Mouse (Mus musculus) MEL-GATA-1-ER (cell line): ENCODE measurements at regions not wholly inside any gene's neighbourhood (a gene's known extent, or its start where the extent isn't known, plus 50 kb on each side); places are given as distances from the start of the nearest gene placed in this dataset.
A peak's percentile ranks its signal among the peaks of the same experiment; 100 is the strongest.
"Not testable (repeated sequence)": the region's sequence is repeated elsewhere in the genome, so short reads cannot be mapped to it uniquely, and the experiment has no call there.

Source experiments
- DNase-seq: peaks from one replicate; pipeline ENCODE4 v3.0.0-alpha.2; 2012; ENCODE audit warnings: low read depth; ENCODE audit errors: extremely low read depth

DNA sequence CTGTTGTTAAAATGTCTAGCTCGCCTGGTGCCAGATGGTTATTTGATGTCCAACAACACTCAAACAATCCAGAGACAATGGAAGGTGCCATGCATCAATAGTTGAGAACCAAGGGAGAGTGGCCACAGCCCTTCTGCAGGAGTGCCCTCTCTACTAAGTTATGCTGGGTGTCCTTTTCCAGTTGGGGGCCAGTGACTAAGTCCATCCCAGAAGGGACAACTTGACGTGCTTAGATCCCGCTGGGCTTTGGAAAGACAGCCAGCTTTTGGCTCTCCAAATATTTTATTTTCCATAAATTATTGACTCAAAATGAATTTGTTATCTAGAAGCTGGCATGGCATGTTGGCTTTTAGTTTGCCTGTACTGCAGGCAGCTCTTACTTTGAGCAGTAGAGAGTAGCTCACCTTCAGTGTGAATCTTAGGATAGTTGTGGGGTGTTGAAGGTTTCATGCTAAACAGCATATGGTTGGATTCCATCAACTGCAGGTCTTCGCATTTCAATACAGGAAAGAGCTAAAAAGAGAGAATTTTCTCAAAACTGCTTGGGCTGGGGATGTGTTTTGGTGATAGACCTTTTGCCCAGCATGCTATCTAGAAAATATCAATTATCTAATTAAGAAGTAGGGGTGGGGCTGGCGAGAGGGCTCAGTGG, 120.8 kb upstream of the Cpsf6 start:
- no peak for DNase-seq

DNA sequence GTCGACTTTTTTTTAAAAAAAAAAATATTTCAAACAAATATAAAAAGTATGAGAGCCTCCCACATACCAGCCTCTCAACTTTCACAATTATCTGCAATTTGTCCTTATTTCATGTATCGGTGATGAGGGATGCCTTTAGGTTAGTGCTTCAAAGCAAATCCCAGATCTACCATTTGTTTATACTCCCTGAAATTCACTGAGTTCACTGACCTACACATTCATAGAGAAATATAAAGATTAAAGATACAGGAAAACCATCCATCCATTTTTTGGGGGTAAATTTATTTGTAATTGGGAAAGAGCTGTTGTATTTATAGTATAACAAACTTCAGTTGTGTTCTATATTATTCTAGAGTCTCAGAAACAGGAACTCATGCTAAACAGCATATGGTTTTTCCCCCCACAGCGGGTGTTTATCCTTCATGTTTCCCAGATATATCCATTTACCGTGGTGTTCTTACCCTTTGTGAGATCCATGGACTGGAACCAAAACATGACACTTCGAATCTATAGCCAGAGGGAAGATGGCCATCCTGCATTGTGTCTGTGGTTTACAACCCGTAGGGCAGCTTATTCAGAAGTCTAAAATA, 120.1 kb upstream of the Cpsf6 start:
- no peak for DNase-seq

DNA sequence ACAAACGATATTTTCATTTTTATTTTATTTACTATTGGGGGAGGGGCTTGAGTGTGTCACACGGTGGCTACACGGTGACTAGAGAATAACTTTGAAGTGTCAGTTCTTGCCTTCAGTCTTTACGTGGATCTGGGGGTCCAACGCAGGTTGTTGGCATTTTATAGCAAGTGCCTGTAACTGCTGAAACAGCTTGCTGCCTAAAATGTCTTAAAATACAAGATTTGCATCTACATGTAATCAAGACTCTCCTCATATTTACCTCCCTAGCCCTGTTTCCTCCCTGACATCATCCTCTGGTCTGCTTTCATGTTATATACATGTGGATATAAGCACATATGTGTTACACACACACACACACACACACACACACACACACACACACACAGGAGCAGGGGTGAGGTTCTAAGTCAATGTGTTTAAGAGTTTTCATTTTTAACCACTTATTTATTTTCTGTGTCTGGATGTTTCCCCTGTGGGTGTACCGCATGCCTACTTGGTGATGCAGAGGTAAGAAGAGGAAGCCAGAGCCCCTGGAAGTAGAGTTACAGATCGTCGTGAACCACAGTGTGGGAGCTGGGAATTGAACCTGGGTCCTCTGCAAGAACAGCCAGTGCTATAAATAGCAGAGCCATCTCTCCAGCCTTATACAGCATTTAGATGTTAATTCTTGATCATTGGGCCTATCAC, 119.5 kb upstream of the Cpsf6 start:
- no peak for DNase-seq

DNA sequence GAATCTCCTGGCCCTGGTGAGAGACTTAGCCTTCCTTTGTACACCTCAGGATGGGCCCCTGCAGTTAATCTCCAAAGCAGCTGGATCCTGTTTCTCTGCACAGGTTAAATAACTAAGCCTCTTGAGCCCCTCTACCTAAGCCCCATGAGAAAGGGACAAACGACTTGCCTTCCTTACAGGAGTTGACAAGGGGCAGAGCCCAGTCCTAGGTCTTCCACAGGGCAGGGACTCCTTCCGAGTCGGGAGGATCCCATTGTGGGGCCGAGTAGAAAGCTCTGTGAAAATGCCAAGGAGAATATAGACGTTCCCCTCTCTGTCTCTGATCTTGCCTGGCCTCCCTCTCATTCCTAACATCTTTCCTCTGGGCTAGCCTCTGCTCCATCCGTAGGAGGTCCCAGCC, 118.7 kb upstream of the Cpsf6 start:
- no peak for DNase-seq

DNA sequence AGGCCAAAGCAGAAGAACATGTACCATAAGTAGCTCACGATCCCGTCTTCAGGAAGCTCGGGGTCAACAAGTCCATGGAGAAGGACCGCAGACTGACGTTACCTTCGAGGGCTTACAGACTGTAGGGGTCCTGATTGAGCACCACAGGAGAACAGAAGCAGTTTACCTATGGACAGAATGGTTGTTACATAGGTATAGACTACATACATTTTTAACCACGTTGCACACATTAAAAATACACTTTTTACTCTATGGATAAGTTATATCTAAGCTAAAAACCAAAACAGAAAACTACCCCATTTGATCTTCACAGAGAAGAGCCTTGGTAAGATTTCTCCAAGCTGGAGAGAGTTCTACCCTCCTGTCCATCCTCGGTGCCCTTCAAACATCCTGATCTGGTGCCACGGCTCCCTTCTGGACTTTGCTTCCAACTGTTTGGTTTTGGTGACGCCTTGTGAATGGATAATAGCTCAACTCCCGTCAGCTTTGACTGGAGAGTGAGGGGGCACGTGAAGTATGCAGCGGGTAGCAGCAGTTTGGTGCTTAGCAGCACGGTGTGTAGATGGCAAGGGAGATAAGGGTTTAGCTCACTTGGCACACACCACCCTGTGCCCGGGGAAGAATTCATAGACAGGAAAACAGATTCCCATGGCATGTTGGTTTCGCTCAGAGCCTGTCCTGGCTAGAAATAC, 117.9 kb upstream of the Cpsf6 start:
- DNase-seq: no peak

DNA sequence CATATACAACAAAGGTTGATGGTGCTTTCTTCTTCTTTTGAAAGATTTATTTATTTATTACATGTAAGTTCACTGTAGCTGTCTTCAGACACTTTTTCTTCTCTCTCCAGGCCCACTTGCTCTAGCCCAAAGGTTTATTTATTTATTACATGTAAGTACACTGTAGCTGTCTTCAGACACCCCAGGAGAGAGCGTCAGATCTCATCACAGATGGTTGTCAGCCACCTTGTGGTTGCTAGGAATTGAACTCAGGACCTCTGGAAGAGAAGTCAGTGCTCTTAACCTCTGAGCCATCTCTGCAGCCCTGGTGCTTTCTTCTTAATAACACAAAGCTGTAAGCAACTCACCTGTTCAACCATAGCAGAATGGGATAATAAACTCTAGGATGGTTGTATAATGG, 117.3 kb upstream of the Cpsf6 start:
- DNase-seq: not testable (repeated sequence)

DNA sequence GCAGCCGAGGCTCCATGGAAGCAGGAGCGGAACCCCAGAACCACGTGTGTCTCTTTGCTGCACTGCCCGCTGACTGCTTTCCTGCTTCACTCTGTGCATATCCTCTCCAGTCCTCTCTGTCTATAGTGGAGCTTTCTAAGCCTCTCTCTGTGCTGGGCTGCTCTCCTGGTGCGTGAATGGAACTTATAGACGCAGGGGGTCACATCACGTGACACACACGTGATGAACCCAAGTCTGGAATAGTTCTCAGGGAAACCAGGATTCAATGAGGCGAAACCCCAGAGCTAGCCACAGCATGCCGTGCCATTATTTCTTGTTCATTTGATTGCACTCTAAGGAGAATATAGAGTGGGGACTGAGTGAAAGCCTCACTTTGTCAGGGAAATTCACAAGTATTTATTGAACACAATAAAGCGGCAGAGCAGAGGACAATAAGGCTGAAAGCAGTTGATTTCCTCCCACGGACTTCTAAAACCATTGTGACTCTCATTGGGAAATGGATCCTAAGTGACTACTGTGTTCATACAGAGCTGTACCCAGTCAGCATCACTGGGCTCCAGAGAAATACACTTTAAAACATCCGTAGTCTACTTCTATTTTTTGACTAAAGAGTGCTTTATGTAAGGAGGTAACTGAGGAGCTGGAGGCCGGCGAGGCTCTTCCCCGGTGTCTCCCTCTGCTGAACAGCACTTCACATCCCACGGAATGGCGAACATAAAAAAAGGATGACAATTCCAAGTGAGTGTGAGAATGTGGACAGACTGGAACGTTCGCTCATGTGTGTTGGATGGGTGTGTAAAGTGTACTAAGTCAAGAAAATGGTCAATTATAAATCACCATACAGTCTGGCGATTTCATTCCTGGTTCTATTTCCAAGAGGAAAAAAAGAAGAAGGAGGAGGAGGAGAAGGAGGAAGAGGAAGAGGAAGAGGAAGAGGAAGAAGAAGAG, 116.5 kb upstream of the Cpsf6 start:
- no peak for DNase-seq

DNA sequence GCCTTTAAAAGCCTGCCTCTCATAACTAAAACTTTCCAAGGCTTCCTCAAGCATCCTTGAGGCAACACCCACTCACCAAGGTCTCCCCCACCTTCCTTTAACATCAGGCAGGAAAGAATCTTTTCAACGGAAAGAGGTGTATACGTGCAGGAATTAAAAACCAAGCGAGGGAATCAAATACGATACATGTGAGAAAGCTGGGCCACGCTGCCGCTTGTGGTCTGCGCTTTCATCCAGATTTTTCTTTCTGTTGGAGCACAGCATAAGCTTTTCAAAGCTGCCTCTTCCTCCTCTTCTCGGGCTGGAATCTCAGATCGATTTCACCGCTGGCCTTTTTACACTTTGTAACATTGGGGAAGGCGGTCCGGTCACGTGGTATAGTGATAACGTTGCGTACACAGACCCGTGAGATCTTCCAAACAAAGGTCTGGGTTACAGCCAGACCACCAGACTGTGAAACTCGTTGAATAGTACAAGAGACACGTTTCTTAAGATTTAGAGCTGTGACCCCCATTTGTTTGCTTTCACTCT, 114.4 kb upstream of the Cpsf6 start:
- DNase-seq: peak; percentile 8

DNA sequence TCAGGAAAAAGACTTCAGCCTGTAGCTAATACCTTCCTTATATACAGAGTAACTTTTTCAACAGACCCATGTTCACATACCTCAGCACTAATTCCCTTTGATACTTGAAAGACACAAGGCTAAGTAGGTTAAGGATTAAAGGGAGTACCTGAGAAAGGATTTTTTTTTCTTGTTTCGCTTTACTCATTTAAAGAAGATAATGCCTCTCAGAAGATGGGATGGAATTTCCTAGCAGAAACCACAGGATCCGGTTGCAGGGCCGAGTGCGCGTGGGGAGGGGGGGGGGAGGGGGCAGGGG, 114.0 kb upstream of the Cpsf6 start:
- no peak for DNase-seq

DNA sequence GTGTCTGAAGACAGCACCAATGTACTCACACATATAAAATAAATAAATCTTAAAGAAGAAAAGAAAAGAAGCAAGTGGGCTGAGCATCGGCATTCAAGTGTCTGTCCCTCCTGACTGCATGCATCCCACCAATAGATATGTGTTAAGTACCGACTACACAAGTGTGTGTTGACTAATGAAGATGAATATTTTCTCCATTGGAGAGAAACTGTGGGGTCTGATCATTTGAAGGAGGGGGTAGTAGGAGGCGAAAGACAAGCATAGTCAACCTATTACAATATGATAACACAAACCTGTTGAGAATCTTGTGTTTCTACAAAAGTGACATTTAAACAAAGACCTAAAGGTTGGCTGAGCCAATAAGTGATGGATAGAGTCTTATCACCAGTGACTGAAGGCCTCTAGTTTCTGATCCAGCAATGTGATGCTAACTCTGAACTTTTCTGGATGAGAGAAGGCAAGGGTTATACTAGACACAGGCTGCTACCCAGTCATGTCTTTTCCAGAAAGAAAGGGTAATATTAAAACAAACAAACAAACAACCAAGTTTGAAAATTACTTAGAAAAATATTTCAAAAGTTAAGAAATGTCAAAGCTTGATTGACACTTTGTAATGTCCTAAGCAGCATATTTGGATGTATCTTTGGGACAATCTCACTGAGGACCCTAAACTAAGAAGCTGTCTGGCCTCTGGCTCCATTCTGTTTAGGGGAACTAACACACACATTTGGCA, 113.4 kb upstream of the Cpsf6 start:
- no peak for DNase-seq

DNA sequence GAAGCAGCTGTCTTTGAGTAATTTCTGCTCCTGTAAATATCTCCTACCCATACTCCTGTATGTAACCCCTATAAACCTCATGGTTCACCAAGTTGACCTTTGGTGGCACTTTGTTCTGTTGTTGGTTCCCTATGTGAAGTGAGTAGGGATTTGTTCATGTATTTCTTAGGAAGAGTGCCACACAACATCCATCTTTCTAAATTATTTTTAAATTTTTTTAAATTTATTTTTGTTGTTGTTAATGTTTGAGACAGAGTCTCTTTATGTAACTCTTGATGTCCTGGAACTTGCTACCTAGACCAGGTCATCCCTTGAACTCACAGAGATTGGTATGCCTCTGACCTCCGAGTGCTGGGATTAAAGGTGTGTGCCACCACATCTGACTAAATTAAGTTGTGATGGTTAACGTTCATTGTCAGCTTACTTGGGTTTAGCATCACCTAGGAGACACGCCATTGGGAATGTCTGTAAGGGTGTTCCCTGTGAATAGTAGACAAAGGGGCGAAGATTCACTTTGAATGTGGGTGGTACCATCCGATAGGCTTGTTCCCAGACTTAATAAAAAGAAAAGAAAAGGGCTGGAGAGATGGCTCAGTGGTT, 112.7 kb upstream of the Cpsf6 start:
- DNase-seq: no peak

DNA sequence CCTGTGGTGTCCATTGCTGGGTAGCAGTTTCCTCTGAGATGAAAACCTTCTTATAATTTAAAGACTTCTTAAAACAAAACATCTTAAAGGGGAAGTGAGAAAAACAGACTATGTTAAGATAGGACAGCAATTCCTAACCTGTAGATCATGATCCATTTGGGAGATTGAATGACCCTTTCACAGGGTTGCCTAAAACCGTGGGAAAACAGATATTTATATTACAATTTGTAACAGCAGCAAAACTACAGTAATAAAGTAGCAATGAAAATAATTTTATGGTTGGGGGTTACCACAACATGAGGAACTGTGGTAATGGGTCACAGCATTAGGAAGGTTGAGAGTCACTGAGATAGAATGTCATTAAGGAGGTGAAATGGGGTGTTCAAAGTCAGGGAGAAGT, 111.9 kb upstream of the Cpsf6 start:
- DNase-seq: no peak

DNA sequence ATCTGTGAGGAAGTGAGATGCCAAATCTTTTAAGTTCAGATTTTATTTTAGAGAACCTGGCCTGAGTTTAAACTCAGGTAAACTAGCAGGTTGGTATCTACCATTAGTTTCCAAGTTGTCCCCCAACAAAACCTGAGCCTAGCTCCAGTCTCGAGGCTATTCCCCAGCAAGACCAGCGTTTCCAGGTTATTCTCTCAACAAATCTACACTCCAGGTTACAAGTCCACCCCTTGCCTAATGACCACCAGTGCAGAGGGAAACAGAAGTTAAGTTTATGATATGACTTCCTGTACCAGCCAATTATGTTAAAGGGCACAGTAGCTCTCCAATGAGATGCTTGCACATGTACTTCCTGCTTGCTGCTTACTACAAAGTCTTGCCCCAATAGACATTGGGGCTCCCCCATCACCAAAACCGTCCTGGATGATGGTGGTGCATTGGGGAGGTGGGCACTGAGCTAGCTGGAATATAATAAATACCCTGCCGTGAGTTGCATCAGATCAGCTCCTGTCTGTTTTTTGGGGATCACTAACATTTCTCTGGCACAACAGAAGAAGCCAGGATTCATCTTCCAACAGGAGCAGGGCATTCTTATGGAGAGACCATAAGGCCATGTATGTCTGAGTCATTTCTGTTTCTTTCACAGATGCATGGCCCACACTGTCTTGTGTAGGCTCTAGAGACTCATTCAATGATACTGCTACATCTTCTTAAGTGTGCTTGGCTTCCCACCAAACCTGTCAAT, 111.2 kb upstream of the Cpsf6 start:
- DNase-seq: no peak

DNA sequence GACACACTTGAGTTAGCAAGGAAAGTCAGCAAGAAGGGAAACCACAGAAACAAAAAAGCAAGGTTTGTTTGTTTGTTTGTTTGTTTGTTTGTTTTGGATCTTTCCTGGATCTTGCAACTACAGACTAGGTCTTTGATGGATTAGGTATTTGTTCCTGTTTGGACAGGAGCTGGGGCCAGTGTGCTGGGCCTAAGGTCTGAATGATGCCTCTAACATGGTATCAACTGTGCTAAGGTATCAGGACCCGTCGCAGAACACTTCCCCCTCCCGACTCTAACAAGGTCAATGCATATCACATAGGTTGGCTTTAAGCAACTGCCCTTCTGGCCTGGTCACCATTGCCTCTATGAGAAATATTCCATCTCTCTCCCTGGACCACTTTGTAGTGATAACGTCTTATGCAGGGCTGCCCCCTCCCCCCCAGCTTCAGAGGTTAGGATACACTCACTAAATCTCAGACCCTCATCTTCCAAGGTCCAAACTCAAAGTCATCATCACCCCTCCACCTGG, 103.3 kb upstream of the Cpsf6 start:
- DNase-seq: no peak

DNA sequence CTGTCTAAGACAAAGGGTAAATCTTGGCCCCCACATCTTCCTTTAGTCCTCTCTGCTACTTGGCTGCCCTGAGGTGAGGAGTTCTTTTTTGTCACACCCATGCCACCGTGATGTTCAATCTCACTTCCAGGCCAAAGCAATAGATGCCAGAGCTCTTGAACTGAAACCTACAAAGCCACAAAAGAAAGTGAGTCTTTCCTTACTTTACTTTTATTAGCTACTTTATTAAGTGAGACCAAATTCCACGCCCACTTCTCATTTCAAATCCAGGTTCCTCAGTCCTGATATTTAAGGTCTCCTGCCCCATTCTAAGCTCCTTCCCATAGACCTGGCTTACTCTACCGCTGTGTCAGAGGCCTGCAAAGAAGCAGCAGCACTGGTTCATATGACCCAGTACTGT, 102.5 kb upstream of the Cpsf6 start:
- no peak for DNase-seq

DNA sequence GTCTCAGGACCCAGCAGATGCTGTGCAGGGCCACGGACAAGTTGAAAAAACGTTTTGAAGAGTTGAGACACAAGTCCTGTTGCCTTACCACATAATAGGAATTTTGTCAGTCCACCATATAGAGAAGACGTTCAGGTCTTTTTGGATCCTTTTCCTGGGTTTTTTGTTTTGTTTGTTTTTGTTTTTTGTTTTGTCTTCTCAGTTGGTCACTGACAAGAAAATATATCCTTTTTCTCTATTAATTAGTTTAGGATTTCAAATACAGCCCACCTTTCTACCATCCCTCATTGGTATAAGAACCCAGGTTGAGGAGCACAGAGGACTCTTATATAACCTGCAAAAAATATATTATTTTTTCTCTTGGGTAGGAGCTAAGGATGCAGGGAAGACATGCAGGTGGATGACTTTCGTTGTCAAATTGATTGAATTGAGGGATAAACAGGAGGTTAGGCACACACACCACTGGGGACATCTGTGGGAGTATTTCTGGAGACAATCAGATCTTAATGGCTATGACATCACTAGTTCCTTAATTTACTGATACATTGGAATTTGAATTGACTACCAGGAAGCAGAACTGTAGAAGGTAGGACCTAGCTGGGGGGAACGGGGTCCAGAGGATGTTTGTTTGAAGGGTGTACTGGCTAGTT, 101.7 kb upstream of the Cpsf6 start:
- DNase-seq: no peak

DNA sequence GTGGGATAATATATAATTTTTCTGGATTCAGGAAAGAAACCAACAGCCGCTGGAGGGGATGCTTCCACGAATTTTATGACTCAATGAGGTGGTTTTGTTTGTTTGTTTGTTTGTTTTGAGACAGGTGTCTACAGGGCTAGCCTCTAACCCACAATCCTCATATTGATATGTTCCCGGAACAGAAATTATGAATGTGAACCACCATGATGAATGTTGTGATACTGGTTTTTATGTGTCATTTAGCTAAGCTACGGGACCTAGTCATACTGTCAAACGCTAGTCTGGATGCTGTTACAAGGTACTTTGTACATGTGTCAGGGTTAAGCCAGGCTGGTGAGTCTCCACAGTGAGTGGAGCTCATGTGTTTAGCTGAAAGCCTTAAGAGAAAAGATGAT, 100.6 kb upstream of the Cpsf6 start:
- no peak for DNase-seq

DNA sequence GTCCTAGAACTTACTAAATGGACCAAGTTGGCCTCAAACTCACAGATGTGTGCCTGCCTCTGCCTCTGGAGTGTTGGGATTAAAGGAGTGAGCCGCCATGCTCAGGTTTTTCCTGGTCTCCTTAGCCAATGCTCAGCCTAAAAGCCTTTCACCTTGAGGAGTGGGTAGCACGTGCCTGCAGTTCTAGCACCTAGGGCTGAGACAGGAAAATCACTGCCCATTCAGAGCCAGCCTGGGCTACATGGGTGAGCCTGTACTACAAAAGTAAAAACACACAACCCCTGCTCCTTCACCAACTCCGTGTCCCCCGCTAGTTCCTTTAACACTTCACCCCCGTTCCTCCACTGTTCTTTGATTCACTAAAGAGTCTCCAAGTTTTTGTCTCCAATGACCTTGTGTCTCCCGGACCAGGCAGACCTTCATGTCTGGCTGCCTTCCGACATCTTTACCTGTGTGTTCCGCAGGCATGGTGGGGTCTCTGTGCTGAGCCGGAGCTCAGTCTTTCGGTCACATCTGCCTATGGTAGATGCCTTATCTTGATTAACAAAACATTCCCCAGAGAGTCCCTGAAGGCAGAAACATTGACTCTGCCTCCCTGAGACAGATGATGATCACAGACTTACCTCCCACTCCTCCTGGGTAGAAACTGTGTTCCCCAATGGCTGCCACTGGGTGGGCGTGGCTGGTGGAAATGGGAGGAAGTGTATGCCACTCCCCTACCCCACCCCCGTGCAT, 100.1 kb upstream of the Cpsf6 start:
- no peak for DNase-seq
